21 mouse cellular contexts compared by ENCODE assay signal in the genomic region with DNA sequence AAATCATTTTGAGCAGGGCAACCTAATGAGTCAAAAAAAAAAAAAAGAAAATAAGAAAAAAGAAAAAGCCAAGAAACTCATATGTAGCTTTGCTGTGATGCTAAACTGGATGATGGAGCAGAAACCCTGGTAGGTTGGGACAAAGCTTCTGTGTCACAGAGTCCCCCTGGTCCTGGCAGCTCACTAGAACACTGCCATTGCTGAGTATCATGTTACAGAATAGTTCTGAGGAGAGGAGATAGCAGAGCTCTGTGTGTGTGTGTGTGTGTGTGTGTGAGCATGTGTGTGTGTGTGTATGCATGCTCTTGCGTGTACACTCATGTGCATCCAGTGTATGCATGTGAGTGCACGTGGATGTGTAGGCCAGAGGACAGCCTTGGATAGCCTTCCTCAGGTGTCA.
"Had no signal": no experiment of that assay in that cellular context is flagged by ENCODE, and none has a peak within 500 bp of the region (broad histone marks: within the 10 kb centered on the region; RNA-seq: fewer than 3 reads in every experiment).

No protein-coding gene starts in this region.

- H3K9me3 ChIP-seq: limb, embryonic 12.5 days; limb, embryonic 15.5 days; midbrain, embryonic 15.5 days; neural tube, embryonic 13.5 days; stomach, embryonic 15.5 days had no signal

- H3K27ac ChIP-seq: limb, embryonic 12.5 days; limb, embryonic 15.5 days; liver, embryonic 14.5 days; macrophage; midbrain, embryonic 15.5 days; neural tube, embryonic 13.5 days; stomach, embryonic 15.5 days had no signal

- H3K27me3 ChIP-seq: limb, embryonic 12.5 days; limb, embryonic 15.5 days; midbrain, embryonic 15.5 days; neural tube, embryonic 13.5 days; stomach, embryonic 15.5 days had no signal

- ATAC-seq: lung, postnatal 0 days; midbrain, embryonic 15.5 days had no signal

- DNase-seq: kidney, adult 9 months; kidney, postnatal 14 days; kidney, postnatal 4 days; left cerebral cortex, postnatal 4 days; liver, postnatal 0 days; lung, embryonic 14.5 days; retina, postnatal 1 day; right cerebral cortex, postnatal 25 days; spleen, adult 18-20 months; thymus, postnatal 25 days had no signal

- H3K9ac ChIP-seq: limb, embryonic 12.5 days; limb, embryonic 15.5 days; liver, embryonic 14.5 days; liver, postnatal 0 days; lung, embryonic 14.5 days; midbrain, embryonic 15.5 days; neural tube, embryonic 13.5 days; stomach, embryonic 15.5 days had no signal

- H3K36me3 ChIP-seq: limb, embryonic 12.5 days; limb, embryonic 15.5 days; midbrain, embryonic 15.5 days; neural tube, embryonic 13.5 days; stomach, embryonic 15.5 days had no signal

- H3K4me3 ChIP-seq: limb, embryonic 12.5 days; limb, embryonic 15.5 days; midbrain, embryonic 15.5 days; myocyte; neural tube, embryonic 13.5 days; stomach, embryonic 15.5 days had no signal

- H3K4me2 ChIP-seq: limb, embryonic 12.5 days; limb, embryonic 15.5 days; liver, embryonic 11.5 days; lung, embryonic 14.5 days; midbrain, embryonic 11.5 days; midbrain, embryonic 15.5 days; neural tube, embryonic 13.5 days; stomach, embryonic 15.5 days had no signal

- H3K4me1 ChIP-seq: limb, embryonic 15.5 days; midbrain, embryonic 15.5 days; neural tube, embryonic 13.5 days; stomach, embryonic 15.5 days had no signal
